Mouse (Mus musculus): Measurements from ENCODE around the gene Ccdc120. TPM values are rescaled to one million over a fixed set of nuclear protein-coding genes. Genes with fewer than 3 reads are reported as not detected.
"Not testable (repeated sequence)": the region's sequence is repeated elsewhere in the genome, so short reads cannot be mapped to it uniquely, and the experiment has no call there.

The Ccdc120 gene
- total RNA-seq, 2 experiments from 2014 or later, result 26.3 TPM

DNA sequence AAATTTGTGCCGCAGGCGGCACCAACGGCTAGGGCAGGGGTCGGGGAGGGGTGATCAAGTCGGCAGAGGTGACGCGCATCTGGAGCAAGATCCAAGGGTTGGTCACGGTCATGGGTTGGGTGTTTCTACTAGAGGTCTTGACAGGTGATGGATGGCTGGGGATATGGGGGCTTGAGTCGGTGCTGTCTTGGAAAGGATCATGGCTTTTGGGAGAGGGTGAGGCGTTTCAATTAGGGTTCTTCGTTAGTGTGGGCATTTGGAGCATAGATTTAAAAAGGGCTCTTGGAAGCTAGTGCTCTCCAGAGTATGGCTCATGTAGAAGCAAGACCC, 28.5 kb downstream of the Ccdc120 start:
- H3K4me3 ChIP-seq, result peak overlapping the region; percentile 58
- no peak for DNase-seq (ENCODE audit: extremely low spot score in 1 of 2, low spot score in 2 of 2)
- TF ChIP-seq CTCF (IDR thresholded peaks at IDR 0.05), result no peak
- peak overlapping the region; percentile 95 for H3K27ac ChIP-seq
- intact Hi-C loops (cut with DNase I), result no loop called here

DNA sequence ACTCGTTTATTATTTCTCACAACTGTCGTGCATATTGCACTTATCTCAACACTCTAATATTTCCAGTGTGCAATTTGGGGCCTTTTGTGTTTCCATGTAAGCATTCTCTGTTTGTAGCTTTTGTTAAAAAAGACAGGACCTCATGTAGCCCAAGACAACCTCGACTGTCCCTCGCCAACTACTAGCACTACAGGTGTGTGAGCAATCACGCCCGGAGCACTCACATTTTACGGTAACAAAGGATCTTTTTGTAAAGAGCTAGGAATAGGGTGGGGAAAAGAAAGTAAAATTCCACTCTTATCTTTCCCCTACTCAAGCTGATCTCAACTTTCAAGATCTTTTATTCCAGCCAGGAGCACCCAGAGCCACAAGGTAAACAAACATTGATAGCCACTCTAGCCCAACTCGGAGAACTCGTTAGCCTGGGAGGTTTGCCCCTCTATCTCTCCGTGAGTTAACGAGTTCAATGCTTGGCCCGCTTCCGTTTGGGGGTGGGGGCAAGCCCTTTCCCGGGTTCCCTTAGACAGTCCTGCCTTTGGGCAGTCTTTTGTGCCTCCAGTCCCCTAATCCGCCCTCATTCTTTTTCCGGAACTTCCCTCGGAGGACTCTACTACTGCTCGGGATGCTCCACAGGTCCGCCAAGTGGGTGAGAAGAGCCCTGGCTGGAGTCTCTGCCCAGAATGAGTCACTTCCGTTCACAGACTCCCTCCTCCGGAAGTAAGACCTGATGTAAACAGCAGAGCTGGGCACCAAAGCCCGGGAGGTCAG, 29.0 kb downstream of the Ccdc120 start, which contains the start of gene Gm45208:
TSS of gene Gm45208 (plus strand) at position 732 of the 768 bp plus-strand sequence.
- H3K4me3 ChIP-seq, result peak within 1 kb of the TSS; percentile 58
- DNase-seq (ENCODE audit: extremely low spot score in 1 of 2, low spot score in 2 of 2), result peak; percentile 43 to 55
- intact Hi-C loops (cut with DNase I), result no loop called here
- no peak for TF ChIP-seq CTCF (IDR thresholded peaks at IDR 0.05)
- H3K27ac ChIP-seq, result peak within 1 kb of the TSS; percentile 95

DNA sequence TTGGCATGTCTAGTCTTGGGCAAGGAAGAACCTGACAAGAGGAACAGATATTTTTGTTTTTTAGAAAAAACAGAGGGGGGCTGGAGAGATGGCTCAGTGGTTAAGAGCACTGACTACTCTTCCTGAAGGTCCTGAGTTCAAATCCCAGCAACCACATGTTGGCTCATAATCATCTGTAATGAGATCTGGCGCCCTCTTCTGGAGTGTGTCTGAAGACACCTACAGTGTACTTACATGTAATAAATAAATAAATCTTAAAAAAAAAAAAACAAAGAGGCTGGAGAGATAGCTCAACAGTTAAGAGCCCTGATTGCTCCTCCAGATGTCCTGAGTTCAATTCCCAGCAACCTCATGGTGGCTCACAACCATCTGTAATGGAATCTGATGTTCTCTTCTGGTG, 34.6 kb downstream of the Ccdc120 start:
- H3K27ac ChIP-seq; DNase-seq (ENCODE audit: extremely low spot score in 1 of 2, low spot score in 2 of 2); intact Hi-C loops (cut with DNase I); H3K4me3 ChIP-seq: not testable (repeated sequence)
- peak; percentile 24 for TF ChIP-seq CTCF (IDR thresholded peaks at IDR 0.05)

DNA sequence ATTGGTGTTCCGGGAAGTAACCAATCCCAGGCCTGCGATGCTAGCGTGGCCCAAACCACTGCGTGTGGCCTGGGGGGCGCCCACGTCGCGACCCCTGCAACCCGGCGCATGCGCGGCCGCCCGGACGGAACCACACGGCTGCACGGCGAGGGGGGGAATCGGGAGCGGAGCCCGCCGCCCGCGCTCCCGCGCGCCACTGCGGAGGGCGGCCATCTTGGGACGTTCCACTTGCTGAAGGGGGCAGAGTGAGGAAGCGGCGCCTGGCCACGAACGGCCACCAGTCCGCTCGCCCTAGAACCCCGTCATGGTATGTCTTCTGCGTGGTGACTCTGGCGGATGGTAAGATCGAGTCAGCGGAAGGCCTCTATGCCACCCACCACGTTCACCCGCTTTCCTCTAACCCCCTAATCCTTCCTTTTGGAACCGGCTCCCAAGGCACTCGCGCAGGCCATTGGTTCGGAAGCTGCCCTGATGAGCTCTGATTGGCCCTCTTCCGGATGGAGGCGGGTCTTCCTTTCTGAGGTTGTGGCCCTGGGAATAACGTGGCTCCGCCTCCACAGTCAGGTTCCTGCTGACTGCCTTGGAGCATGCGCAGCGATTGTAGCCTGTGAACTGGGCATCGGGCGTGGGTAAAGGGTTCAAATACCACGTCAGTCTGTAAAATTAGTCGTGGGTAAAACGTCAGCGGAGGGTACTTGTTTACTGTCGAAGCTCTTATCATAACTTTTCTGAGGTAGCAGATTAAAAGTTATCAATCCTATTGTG, 36.4 kb downstream of the Ccdc120 start, which contains the start of gene Wdr45:
TSS of gene Wdr45 (plus strand) at position 199 of the 765 bp plus-strand sequence.
- intact Hi-C loops (cut with DNase I), result not testable (repeated sequence)
- Histone ChIP-seq H3K27ac (peak within 1 kb of the TSS; percentile 88), H3K4me3 (peak within 1 kb of the TSS; percentile 40)
- peak; percentile 85 to 89 for DNase-seq (ENCODE audit: extremely low spot score in 1 of 2, low spot score in 2 of 2)

DNA sequence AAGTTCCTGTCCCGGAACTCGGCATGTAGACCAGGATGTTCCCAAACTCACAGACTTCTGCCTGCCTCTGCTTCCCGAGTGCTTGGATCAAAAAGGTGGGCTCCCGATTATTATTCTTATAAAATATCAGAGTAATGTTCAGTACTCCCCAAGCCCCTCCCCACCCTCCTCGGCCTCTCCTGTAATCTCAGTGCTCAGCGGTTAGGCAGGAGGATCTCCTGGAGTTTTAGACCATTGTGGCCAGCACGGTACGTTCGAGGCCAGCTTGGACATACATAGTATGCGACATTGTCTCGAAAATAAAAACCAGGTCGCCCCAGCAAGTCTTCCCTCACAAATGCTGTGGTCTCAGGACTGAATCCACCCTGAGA, 37.0 kb downstream of the Ccdc120 start:
- DNase-seq (ENCODE audit: extremely low spot score in 1 of 2, low spot score in 2 of 2); intact Hi-C loops (cut with DNase I): not testable (repeated sequence)
- H3K4me3 ChIP-seq, result peak overlapping the region; percentile 40
- peak overlapping the region; percentile 53; the same call in 1 of the 2 replicates for H3K27ac ChIP-seq

DNA sequence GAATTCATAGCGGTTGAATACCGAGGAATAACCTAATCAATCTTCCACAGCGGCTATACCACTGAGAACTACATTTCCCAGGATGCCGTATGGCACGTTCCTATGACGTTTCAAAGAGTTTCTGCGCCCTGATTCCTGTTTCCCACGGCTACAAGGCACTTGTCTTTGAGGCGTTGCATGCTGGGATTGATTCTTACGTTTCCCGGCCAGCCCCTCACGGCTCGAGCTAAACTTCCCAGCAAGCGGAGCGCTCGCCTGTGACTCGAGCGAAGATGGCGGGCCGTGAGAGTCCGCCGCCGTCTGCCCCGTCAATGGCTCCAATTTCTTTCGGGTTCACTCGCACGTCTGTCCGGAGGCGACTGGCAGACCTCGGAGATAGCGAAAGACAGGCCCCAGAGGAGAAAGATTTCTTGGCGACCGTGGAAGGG, 53.7 kb downstream of the Ccdc120 start, which contains the start of gene Gpkow:
TSS of gene Gpkow (plus strand) at position 178 of the 428 bp plus-strand sequence.
- no peak for TF ChIP-seq CTCF (IDR thresholded peaks at IDR 0.05)
- intact Hi-C loops (cut with DNase I), result no loop called here
- peak; percentile 73 to 84 for DNase-seq (ENCODE audit: extremely low spot score in 1 of 2, low spot score in 2 of 2)
- Histone ChIP-seq H3K4me3 (peak within 1 kb of the TSS; percentile 62), H3K27ac (peak within 1 kb of the TSS; percentile 54; the same call in 1 of the 2 replicates)

DNA sequence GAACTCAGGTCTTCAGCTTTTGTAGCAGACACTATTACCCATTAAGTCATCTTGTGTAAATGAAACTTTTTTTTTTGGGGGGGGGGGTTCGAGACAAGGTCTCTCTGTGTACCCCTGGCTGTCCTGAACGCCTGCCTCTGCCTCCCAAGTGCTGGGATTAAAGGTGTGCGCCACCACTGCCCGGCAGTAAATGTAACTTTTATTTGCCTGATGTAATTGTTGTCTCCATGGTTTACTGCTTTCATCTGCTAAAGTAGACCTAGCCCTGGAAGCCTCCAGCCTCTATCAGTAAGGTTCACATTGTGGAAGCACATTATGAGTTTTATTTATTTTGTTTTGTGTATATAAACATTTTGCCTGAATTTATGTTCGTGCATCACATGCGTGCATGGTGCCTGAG, 54.2 kb downstream of the Ccdc120 start:
- H3K27ac ChIP-seq, result peak overlapping the region; percentile 54; the same call in 1 of the 2 replicates
- TF ChIP-seq CTCF (IDR thresholded peaks at IDR 0.05), result no peak
- intact Hi-C loops (cut with DNase I), result no loop called here
- H3K4me3 ChIP-seq, result peak overlapping the region; percentile 62
- no peak for DNase-seq (ENCODE audit: extremely low spot score in 1 of 2, low spot score in 2 of 2)

DNA sequence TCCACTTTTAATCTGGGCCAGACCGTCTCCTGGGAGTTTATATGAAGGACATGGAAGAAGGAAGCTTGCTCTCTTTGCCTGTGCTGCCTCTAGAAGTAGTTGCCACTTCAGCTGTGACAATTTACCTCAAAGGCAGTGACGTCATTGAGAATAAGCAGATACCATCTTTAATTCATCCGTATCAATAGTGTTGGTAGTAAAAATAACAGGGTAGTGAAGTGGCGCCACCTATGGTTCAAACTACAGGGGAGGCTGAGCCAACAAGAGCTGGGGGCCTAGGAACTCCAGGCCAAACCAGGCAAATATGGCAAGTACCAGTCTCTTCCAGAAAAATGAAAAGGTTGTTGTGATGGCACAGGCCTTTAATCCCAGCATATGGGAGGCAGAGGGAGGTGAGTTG, 57.8 kb downstream of the Ccdc120 start:
- intact Hi-C loops (cut with DNase I), result loop anchor here (5.0 kb wide), 1 partner anchor 271 kb away; no protein-coding TSS in a partner anchor
- peak; percentile 49 for TF ChIP-seq CTCF (IDR thresholded peaks at IDR 0.05)
- H3K27ac ChIP-seq, result no peak overlapping the region
- H3K4me3 ChIP-seq, result no peak overlapping the region
- no peak for DNase-seq (ENCODE audit: extremely low spot score in 1 of 2, low spot score in 2 of 2)

DNA sequence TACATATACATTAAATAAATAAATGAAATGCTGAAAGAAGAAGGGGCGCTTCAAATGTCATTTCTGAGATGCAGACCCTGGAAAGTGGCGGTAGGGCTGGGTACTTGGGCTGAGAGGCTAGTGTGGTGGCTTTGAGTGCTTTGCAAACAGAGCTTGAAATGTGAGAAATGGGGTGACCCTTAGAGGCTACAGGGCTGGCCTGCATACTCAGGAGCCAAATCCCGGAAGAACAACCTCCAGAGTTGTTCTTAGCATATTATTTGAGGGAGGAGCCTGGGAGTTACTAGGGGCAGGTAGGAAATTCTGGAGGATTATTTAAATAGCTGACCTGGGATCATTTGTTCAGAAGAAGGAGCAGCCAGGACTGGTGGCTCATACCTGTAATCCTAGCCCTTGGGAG, 60.2 kb downstream of the Ccdc120 start:
- TF ChIP-seq CTCF (IDR thresholded peaks at IDR 0.05), result no peak
- Histone ChIP-seq H3K27ac (no peak overlapping the region), H3K4me3 (no peak overlapping the region)
- DNase-seq (ENCODE audit: extremely low spot score in 1 of 2, low spot score in 2 of 2), result no peak
- intact Hi-C loops (cut with DNase I), result loop anchor here (5.0 kb wide), 1 partner anchor 268 kb away; no protein-coding TSS in a partner anchor

DNA sequence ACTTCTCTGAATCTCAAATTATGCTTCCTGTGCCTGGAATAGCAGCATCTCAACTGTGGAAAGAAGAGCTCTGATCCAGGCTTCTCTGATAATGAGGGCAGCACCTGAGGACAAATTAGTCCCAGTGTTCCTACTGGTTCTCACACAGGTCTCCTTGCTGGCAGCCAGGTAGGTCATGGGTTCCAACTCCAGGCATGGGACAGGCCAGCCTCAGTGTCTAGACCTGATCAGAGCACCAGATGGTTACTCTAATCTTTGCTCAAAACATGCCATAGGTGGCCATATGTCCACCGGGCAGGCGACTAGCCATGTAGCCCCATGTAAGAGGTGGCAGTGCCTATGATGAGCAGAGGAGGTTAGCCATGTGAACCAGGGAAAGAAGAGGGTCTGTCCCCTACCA, 62.4 kb downstream of the Ccdc120 start:
- Histone ChIP-seq H3K4me3 (no peak overlapping the region), H3K27ac (no peak overlapping the region)
- no peak for TF ChIP-seq CTCF (IDR thresholded peaks at IDR 0.05)
- intact Hi-C loops (cut with DNase I), result no loop called here
- DNase-seq (ENCODE audit: extremely low spot score in 1 of 2, low spot score in 2 of 2), result no peak

Other genes starting within 250 kb of the Ccdc120 start
- not detected for gene Foxp3, start 177.3 kb downstream of the Ccdc120 start, total RNA-seq (2021)
- 10 to 100 TPM; 21.9 to 26.8 TPM for gene Ppp1r3f, start 176.6 kb downstream of the Ccdc120 start, total RNA-seq (2021)
- gene Ccdc22, start 145.4 kb downstream of the Ccdc120 start, total RNA-seq (2021), result 10 to 100 TPM; 30.1 to 31.5 TPM
- under 1 TPM; 0.19 to 0.27 TPM for gene Cacna1f, start 143.8 kb downstream of the Ccdc120 start, total RNA-seq (2021)
- 1,000 to 10,000 TPM; 1,746 to 1,868 TPM for gene Syp, start 112.4 kb downstream of the Ccdc120 start, total RNA-seq (2021)
- gene Prickle3, start 93.6 kb downstream of the Ccdc120 start, total RNA-seq (2021), result 1 to 10 TPM; 1.1 to 2.4 TPM
- 1 to 10 TPM; 6.5 to 8.8 TPM for gene Plp2, start 79.5 kb downstream of the Ccdc120 start, total RNA-seq (2021)
- gene Magix, start 69.7 kb downstream of the Ccdc120 start, total RNA-seq (2021), result under 1 TPM; 0.16 to 0.43 TPM
- gene Gpkow, start 53.8 kb downstream of the Ccdc120 start, total RNA-seq (2021), result 10 to 100 TPM; 32.9 to 34.5 TPM
- gene Wdr45, start 36.6 kb downstream of the Ccdc120 start, total RNA-seq (2021), result 10 to 100 TPM; 61.0 to 68.9 TPM
- not detected for gene Gm45208, start 28.7 kb downstream of the Ccdc120 start, total RNA-seq (2021)
- gene Praf2, start 22.5 kb downstream of the Ccdc120 start, total RNA-seq (2021), result 10 to 100 TPM; 88.9 to 92.7 TPM
- 10 to 100 TPM; 30.9 to 35.1 TPM for gene Tfe3, start 11.7 kb upstream of the Ccdc120 start, total RNA-seq (2021)
- 100 to 1,000 TPM; 109 to 113 TPM for gene Gripap1, start 38.9 kb upstream of the Ccdc120 start, total RNA-seq (2021)
- 1 to 10 TPM; 7.7 to 9.3 TPM for gene Kcnd1, start 71.4 kb upstream of the Ccdc120 start, total RNA-seq (2021)
- 10 to 100 TPM; 76.4 to 84.1 TPM for gene Otud5, start 90.5 kb upstream of the Ccdc120 start, total RNA-seq (2021)
- gene Pim2, start 127.4 kb upstream of the Ccdc120 start, total RNA-seq (2021), result 10 to 100 TPM; 53.6 to 56.3 TPM
- 10 to 100 TPM; 31.9 to 39.6 TPM for gene Slc35a2, start 133.1 kb upstream of the Ccdc120 start, total RNA-seq (2021)
- 10 to 100 TPM; 80.5 to 83.6 TPM for gene Pqbp1, start 148.4 kb upstream of the Ccdc120 start, total RNA-seq (2021)
- 10 to 100 TPM; 19.3 to 27.4 TPM for gene Timm17b, start 148.5 kb upstream of the Ccdc120 start, total RNA-seq (2021)
- not detected for gene Gm10491, start 156.9 kb upstream of the Ccdc120 start, total RNA-seq (2021)
- gene Gm10490, start 158.6 kb upstream of the Ccdc120 start, total RNA-seq (2021), result not detected
- 100 to 1,000 TPM; 463 to 503 TPM for gene Pcsk1n, start 168.9 kb upstream of the Ccdc120 start, total RNA-seq (2021)
- gene Eras, start 177.7 kb upstream of the Ccdc120 start, total RNA-seq (2021), result not detected
- gene Hdac6, start 197.0 kb upstream of the Ccdc120 start, total RNA-seq (2021), result 10 to 100 TPM; 50.3 to 52.7 TPM
- not detected for gene Gata1, start 227.2 kb upstream of the Ccdc120 start, total RNA-seq (2021)